Mouse (Mus musculus) ES-CJ7 (cell line): Measurements from ENCODE around the gene Sap18.
A peak's percentile ranks its signal among the peaks of the same experiment; 100 is the strongest.
"Not testable (repeated sequence)": the region's sequence is repeated elsewhere in the genome, so short reads cannot be mapped to it uniquely, and the experiment has no call there.

ENCODE experiments used
- DNase-seq: peaks from one replicate; pipeline ENCODE4 v3.0.0; 2011; ENCODE audit warnings: low read depth, low spot score

Sap18 gene

DNA sequence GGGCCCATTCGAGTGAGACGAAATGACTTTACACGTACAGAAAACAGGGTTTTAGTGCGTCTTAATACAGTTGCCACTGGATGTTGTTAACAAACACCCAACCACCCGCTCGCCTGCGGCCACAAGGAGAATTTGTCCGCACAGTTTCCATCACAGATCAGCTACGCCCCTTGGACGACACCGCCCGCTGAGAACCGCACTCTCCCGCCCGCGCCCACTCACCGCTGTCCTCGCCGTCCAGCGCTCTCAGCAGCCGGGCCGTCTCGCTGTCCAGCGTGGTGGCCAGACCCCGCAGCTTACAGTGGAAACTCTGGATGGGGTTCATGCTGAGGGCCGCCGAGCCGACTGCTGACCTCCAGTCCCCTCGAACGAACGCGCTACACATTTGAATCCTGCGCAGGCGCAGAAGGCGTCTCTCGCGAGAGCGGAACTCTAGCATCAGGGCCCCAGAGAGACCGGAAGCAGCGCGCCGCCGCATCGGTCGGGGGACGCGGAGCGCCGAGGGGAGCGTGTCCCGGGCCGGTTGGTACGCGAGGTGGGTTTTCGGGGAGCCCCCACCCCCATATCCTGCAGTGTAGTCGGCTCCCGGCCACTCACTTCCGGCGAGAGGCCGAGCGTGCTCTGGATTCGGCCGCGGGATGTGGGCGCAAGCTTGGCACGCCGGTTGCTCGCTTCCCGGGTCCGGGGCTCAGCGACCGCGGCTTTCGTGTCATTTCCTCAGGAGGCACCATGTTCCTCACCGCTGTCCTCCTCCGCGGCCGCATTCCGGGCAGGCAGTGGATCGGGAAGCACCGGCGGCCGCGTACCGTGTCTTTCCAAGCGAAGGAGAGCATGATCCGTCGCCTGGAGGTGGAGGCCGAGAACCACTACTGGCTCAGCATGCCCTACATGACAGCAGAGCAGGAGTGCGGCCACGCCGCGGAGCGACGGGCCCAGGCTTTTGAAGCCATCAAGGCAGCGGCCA, 28.1 kb downstream of the Sap18 start, which contains the start of the genes Ska3 and Mrpl57:
Ska3 (minus strand) TSS at position 398 of the 964 bp plus-strand sequence.
Mrpl57 (plus strand) TSS at position 447 of the 964 bp plus-strand sequence.
- peak; percentile 94 for DNase-seq

GRCm38 (mm10) chr14:57827284-57827683, 29.3 kb downstream of the Sap18 start:
- DNase-seq, result no peak

- DNase-seq, result no peak
Measured at GRCm38 (mm10) chr14:57833526-57833925, 35.5 kb downstream of the Sap18 start.

DNA sequence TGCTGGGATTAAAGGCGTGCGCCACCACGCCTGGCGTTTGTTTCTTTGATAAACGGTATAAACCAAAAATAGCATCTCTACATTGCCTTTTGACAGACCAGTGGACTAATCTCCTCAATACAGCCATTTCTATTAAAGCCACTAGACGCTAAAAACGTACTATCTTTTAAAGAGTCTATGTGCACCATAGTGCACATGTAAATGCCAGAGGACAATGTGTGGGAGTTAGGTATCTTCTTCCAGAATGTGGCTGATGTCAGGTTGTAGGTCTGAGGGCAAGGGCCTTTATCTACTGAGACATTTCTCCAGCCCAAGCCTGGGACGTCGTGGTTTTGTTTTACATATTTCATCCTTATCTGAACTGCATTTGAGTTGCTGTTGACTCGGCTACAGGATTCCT, 37.2 kb downstream of the Sap18 start:
- no peak for DNase-seq

DNA sequence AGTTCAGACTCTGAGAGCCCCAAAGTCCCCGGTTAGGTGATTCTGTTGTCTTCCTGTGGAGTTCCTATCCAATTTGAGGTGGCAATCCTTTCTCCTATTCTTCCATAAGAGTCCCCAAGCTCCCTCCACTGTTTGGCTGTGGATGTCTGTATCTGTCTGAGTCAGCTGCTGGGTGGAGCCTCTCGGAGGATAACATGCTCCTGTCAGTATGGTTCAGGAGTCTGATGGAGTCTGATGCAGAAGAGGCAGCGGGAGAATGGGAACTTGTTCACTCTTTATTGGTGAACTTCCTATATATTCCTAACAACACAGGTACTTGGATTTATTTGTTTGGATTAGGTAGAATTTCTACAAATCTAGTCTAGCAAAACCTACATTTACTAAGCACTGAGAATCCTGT, 46.6 kb downstream of the Sap18 start:
- DNase-seq, result no peak

- DNase-seq, result peak; percentile 94
Measured at GRCm38 (mm10) chr14:57848061-57848460, 50.1 kb downstream of the Sap18 start.

DNA sequence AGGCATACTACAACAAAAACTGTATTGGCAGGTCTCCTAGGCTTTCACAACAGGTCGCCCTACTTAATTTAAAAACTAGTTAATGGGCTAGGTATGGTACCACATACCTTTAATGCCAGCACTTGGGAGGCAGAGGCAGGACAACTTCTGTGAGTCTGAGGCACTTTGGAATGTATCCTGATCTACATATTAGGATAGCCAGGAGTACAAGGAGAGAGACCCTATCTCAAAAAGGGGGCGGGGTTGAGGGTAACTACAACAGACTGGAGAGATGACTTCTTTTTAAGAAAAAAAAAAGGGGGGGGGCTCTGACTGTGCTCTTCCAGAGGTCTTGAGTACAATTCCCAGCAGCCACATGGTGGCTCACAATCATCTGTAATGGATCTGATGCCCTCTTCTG, 50.7 kb downstream of the Sap18 start:
- peak; percentile 77 for DNase-seq

GRCm38 (mm10) chr14:57850330-57850729, 52.4 kb downstream of the Sap18 start:
- no peak for DNase-seq

DNA sequence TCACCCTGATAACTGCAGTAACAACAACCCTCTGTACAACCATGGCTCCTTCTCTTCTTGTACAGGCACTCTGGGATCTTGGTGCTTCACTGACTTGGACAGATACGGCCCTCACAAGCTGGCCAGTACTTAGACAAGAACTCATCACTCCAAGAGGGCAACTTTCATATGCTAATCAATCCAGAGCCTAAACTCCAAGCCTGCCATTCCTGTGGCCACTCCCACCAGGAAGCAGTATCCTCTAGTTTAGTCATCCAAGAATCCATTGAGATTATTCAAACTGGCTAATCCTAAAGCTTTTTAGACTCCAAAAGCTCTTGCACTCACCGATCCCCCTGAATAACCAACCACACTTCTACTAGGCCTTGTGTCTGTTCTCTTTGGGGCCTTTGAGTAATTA, 55.0 kb downstream of the Sap18 start:
- peak; percentile 71 for DNase-seq

DNA sequence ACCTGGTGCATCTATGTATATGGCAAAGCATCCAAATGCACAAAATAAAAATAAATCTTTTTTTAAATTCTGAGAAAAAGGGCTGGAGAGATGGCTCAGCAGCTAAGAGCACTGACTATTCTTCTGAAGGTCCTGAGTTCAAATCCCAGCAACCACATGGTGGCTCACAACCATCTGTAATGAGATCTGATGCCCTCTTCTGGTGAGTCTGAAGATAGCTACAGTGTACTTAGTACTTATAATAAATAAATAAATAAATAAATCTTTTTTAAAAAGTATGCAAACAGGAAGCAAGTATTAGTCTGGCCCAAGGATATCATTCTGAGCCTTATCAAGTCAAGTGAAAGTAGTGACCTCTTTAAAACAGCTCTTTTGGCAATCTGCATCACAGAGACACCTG, 58.1 kb downstream of the Sap18 start:
- DNase-seq, result not testable (repeated sequence)
